Mouse (Mus musculus) gonadal fat pad, adult 2 months (tissue): ENCODE measurements around the gene Scfd2. TPM values are rescaled to one million over a fixed set of nuclear protein-coding genes. Genes with fewer than 3 reads are reported as not detected.

Experiments
- DNase-seq: peaks from one replicate; pipeline ENCODE4 v3.0.0-alpha.2; 2012; ENCODE audit warnings: low read depth
- polyA plus RNA-seq: library from polyadenylated mRNA; depleted of rRNA; stranded (reverse); fragments of >200 nt; gene quantifications from 2 replicates; pipeline ENCODE4 v1.2.3, GENCODE M21; 2012

Scfd2 gene
- polyA plus RNA-seq, 1 experiment: 20.2 TPM

- DNase-seq: peak; percentile 24
These were observed 253.8 kb downstream of the Scfd2 start for GRCm38 (mm10) chr5:74277712-74278111.

- DNase-seq: no peak
These were observed 254.3 kb downstream of the Scfd2 start for GRCm38 (mm10) chr5:74277216-74277615.

DNA sequence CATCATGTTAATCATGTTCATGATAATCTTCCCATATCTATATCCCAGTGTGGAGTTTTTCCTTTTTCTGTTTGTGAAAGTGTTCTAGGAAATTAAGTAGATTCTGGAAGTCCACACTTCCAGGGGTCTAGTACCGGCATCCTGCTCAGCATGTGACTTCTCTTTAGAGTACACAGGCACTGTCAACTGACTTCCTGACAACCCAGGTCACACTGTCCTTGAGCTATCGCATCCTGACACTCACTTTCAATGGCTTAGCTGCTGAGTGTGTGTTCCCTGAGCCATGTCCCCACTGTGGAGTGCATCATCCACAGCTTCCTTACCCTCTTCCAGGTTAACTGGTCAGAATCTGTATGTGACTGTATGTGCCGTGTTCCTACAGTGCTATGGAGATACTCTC, 258.2 kb downstream of the Scfd2 start:
- no peak for DNase-seq

GRCm38 (mm10) chr5:74267736-74268369, 263.7 kb downstream of the Scfd2 start:
- no peak for DNase-seq

- no peak for DNase-seq
These were observed 264.4 kb downstream of the Scfd2 start for GRCm38 (mm10) chr5:74267196-74267595.

DNA sequence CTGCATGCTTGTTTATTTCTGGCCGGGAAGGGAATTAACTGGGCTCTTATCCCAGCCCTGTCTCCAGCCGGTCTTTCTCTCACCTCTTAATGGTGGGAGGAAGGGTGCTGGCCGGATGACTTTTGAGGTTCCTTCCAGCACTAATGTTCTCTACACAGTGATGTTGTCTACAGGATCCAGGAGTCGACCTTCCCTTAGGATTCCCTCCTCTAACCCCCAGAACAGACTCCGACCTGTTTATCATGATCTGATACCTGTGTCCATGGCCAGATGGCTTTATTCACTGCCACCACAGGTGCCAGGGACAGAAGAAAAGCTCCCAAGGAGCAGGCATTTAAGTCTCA, 265.1 kb downstream of the Scfd2 start:
- no peak for DNase-seq

DNA sequence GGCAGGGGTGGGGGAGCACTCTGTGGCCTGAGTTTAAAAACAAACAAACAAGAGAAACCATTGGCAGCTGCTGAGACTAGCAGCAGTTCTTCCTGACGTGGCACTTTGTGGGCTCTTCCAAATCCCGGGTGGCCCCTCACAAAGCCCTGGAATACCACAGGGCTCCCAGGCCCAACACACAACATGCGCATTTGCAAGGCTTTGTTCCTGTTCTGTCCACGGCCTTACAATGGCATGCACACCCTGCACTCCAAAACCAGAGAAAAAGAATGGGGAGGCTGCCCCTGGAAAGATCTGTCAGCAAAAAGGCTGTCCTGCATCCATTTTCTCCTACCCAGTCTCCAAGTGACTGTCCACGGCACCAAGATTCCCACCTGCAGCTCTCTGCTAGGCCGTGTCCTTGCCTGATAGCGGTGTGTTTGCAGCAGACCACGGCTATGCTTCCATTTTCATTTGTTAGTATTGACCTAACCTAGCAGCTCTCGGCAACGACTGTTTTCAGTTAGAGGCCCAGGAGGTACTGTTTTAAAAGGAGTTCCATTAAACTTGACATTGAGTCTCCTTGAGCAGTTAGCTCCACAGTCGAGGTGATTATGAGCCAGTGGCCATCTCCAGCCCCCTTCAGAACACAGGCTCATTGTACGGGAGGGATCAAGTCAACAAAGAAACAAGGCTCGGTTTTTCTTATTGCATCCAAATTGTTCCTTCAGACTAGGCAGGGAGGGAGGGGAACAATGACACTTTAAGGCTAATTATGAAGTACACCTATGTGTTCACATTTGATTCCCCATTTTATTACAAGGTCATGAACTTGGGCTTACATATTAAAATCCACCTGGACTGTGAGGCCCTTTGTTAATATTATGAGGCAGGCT, 265.7 kb downstream of the Scfd2 start:
- DNase-seq: no peak

GRCm38 (mm10) chr5:74265151-74265550, 266.4 kb downstream of the Scfd2 start:
- DNase-seq: no peak

DNA sequence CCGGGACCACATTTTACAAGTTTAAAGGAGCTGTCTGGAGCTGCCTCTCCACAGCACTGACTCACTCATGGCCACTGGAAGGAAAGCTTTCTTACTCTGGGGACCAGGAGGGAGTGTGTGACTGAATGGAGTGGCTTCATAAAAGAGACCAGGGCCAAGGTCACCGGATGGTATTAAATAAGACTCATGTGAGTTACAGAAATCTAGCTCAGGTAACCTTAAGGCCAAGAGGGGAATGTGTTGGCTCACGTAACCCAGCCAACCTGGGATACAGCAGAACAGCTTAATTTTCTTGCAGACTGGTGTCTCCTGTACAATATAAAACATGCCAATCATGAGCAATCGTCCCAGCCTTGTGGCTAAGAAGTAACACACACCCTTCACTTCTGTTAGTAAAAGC, 267.0 kb downstream of the Scfd2 start:
- no peak for DNase-seq

- no peak for DNase-seq
These were observed 270.5 kb downstream of the Scfd2 start for GRCm38 (mm10) chr5:74261016-74261415.

DNA sequence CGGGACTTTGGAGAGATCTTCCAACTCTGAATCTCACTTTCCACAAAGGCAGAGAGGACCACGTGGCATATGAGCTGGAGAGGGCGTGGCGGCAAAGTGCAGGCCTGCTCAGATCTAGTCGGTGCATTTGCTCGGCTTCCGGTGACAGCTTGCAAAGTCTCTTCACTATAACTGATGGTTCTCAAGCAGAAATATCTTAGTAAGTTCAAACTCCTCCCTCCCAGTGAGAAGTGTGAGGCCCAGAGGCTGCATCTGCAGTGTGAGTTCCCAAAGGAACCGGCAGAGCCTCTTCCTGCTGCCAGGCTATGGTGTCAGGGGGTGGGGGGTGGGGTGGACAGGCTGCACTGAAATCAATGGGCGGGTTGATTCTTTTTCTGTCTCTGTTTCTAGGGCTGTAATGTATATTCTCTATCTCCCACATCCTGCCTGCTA, 271.2 kb downstream of the Scfd2 start:
- no peak for DNase-seq

DNA sequence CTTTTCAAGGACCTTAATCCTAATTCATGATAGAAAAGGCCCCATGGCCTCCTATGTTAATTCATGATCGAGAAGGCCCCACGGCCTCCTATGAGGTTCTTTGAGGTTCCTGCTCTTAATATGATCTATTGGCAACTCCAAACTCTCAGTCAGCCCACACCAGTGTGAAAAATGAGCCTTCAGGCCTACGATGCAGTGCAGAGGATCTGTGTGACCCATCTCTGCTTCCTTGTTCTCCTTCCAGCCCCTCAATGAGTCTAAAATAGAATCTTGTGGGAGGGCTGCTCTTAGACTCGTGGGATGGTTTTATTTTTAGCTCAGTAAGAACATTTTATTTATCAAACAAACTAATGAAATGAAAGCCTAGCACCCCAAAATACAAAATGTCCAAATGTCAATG, 274.9 kb downstream of the Scfd2 start:
- DNase-seq: no peak

DNA sequence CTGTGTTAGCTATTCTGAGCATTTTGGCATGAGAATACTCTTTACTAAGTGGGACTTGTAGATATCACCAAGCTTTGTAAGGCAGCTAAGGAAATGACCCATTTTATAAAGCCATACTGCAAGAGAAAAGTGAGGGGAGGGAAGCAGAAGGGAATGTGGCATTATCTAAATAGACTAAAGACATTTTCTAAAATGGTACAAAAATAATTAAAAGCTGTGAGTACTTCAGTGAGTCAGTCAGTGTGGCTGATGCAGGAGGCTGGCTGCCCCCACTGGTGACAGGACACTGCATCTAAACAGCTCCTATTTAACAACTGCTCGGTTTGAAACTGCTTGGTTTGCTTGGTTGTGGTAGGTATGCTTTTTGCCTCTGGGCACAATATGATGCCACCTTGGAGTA, 276.6 kb downstream of the Scfd2 start:
- no peak for DNase-seq

GRCm38 (mm10) chr5:74253724-74254328, 277.7 kb downstream of the Scfd2 start:
- no peak for DNase-seq

- DNase-seq: no peak
These were observed 278.8 kb downstream of the Scfd2 start for GRCm38 (mm10) chr5:74252672-74253286.

GRCm38 (mm10) chr5:74250947-74251346, 280.6 kb downstream of the Scfd2 start:
- DNase-seq: no peak

DNA sequence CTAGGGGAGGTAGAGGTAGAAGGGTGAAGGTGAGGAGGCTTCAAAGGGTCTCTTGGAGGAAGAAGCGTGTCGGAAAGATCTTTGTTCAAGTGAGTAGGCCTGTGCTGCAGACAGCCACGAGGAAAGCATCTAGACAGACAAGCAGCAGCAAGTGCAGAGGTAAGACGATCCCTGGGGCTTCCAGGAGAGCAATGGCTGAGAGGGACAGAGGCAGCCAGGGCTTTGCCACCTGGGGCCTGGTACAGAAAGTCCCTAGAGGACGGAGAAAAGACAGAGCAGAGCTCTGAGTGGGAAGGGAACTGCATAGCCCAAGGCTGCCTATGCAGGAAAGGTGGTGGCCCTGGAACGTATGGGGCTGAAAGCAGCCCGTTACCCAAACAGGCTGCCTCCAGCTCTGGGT, 281.3 kb downstream of the Scfd2 start:
- DNase-seq: no peak

DNA sequence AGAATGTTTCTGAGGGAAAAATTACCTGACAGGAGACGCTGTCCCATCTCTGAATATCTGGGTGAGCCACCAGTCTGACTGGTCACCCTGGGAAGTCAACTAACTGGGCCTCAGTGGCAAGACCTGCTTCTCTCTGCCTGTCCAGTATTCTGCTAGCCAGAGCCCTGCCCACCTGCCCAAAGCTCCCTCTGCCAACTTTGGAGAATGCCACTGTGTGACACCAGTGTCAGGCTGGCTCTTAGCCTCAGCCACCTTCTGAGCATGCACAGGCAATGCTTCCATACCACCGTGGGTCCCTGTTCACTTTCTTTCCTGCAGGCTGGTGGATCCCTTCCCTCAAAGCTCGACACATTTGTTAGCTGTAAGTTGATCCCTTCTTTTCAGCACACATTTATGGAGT, 281.8 kb downstream of the Scfd2 start:
- DNase-seq: no peak

DNA sequence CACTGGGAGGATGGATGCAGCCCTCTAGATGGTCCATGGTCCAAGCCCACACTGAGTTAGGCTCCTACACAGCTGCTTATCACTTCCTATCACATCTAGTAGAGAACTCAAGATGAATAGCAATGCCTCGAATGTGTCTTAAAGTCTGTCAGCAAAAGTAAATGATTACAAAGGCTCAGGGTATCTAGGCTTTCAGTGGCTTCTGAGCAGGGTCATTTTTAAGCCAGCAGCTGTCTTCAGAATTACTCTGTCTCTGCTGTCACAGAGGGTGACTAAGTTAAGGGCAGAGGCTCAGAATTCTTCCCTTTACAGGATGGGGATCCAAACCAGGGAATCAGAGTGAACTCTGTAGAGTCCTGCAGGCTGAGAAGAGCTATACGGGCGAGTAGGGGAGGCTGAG, 284.6 kb downstream of the Scfd2 start:
- DNase-seq: no peak

DNA sequence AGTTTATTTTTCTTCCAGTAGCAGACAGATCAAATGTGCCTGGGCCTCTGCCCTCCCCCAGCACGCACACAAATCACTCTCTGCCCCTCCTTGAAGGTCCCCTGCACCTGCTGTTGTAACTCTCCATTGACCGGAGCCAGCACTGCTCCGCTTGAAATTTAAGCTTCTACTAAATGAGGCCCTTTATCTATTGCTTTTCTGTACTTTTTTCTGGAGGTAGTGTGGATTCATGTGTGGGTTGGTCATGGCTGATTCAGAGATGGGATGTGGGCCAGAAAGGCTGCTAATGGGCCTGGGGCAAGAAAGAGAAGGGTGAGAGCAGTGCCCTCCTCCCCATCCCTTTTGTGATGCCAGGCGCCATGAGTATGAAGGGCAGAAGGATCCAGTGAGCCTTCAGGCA, 285.1 kb downstream of the Scfd2 start:
- no peak for DNase-seq

DNA sequence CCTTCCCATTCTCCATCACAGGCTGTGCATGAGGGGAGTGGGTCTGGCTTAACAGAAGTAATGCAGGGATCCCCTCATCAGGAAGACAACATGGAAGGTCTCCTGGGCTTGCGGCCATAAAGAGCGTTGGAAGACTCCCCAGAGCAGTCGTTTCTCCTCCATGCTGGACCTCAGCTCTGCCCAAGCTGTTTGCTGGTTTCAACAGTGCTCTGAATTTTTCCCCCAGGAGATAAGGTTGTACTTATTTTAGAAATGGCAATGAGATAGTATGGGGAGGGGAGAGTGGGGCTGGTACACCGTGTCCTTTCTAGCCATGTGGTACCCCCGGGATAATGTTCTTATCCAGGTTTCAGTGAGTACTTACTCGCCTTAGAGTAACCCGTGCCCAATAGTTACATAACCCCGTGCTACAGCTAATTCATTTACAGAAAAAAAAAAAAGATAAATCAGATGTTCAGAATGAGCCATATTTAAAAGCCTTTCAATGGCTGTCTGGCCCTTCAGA, 285.9 kb downstream of the Scfd2 start:
- peak; percentile 47 for DNase-seq

DNA sequence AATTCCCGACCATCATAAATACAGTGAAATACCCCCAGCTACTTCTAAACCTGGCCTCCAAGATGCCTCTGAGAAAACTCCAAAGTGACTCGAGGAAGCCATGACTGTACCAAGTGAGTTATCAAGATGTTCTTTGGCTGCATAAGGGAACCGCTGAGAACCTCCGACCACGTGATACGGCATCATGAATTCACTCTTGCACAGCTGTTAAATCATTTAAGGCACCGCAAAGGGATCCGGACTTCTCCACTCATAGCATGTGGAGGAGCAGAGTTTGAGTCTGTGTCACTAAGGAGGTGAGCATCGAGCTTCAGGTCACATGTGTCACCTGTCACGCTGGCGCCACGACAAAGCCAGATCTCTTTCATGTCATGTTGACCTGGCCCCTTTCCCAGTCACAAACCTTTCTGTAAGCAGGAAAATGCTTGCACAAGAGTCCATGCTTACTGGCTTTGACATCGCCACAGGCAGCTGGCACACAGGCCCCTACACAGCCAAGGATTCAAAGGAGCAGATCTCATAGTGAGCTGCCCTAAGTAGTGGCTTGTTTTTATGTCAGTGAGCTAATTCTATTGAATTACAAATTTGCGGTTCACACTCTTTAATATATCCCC, 287.0 kb downstream of the Scfd2 start:
- DNase-seq: peak; percentile 74
